Mouse (Mus musculus): ENCODE measurements around the gene Nr2c1. TPM values are rescaled to one million over a fixed set of nuclear protein-coding genes. Genes with fewer than 3 reads are reported as not detected.

Nr2c1 gene
- total and polyA plus RNA-seq, 2 experiments from 2014 or later = 3.9 to 4.9 TPM

DNA sequence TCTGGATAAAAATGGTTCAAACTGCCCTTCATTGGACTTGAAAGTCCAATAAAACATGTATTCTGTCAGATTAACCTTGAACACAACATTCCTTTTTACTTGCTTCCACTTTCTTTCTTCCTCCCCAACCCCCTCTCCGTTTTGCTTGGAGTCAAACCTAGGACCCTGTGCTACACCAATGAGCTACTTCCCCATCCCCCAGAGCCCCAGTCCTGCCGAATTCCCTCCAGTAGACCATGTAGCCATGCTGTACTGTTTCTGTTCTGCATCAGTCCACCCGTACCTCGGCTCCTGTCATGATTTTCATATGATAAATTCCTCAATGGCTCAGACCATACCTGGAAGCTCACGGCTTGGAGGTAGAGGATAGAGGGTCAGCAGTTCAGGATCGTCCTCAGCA is 83.2 kb downstream of the Nr2c1 start:
- no peaks in the 10 kb centered on the region for H3K36me3 ChIP-seq (ENCODE audit: insufficient read depth, low read length)
- H3K9ac ChIP-seq (replicated peaks; ENCODE audit: low read length, poor library complexity, severe bottlenecking) = no peak overlapping the region
- WGBS = 42% methylated on average over 6 of the region's 6 CpGs
- no peaks in the 10 kb centered on the region for H3K27me3 ChIP-seq (ENCODE audit: insufficient read depth, low read length)
- DNase-seq (ENCODE audit: low spot score) (no peak), ATAC-seq (ENCODE audit: low FRiP score) (peak; percentile 59; the same call in 1 of the 2 replicates)
- no peaks in the 10 kb centered on the region for H3K9me3 ChIP-seq (ENCODE audit: low read length)
- 0 out of 2 replicates have a peak, but pooled peaks cover 2% of the 10 kb centered on the region for H3K4me1 ChIP-seq (ENCODE audit: insufficient read depth, low read length)
- H3K4me2 ChIP-seq (ENCODE audit: low read depth, low read length, poor library complexity, severe bottlenecking) = peak overlapping the region; percentile 16
- H3K27ac ChIP-seq (ENCODE audit: low read depth, low read length) = peak overlapping the region; percentile 59
- H3K4me3 ChIP-seq (ENCODE audit: low read depth, low read length) = no peak overlapping the region
- TF ChIP-seq CTCF (IDR thresholded peaks at IDR 0.05) = no peak

DNA sequence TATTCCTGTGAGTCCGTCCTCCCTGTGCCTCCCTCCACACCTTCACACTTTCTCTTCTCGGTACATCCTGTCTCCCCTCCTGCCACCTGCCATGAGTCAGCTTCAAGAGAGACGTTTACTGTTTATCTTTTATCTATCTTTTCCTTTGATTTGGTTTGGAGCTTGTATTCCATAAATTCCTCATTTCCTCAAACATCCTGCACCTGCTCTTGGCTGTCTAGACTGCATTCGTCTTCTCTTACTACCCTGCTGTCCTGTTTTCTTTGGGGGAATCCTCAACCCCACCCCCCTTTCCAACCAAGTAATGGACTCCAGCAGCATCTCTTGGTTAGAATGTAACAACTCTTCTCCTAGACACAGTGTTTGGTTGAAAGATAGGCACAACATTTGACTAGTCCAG is 87.4 kb downstream of the Nr2c1 start:
- H3K9ac ChIP-seq (replicated peaks; ENCODE audit: low read length, poor library complexity, severe bottlenecking) = no peak overlapping the region
- H3K4me2 ChIP-seq (ENCODE audit: low read depth, low read length, poor library complexity, severe bottlenecking) = no peak overlapping the region
- ATAC-seq (ENCODE audit: low FRiP score) = no peak
- DNase-seq (ENCODE audit: low spot score) = no peak
- no peaks in the 10 kb centered on the region for H3K36me3 ChIP-seq (ENCODE audit: insufficient read depth, low read length)
- H3K9me3 ChIP-seq (ENCODE audit: low read length) = no peaks in the 10 kb centered on the region
- H3K27me3 ChIP-seq (ENCODE audit: insufficient read depth, low read length) = no peaks in the 10 kb centered on the region
- no peak for TF ChIP-seq CTCF (IDR thresholded peaks at IDR 0.05)
- 0 out of 2 replicates have a peak, but pooled peaks cover 2% of the 10 kb centered on the region for H3K4me1 ChIP-seq (ENCODE audit: insufficient read depth, low read length)
- H3K4me3 ChIP-seq (ENCODE audit: low read depth, low read length) = no peak overlapping the region
- 62% methylated on average over 4 of the region's 4 CpGs for WGBS
- H3K27ac ChIP-seq (ENCODE audit: low read depth, low read length) = no peak overlapping the region

DNA sequence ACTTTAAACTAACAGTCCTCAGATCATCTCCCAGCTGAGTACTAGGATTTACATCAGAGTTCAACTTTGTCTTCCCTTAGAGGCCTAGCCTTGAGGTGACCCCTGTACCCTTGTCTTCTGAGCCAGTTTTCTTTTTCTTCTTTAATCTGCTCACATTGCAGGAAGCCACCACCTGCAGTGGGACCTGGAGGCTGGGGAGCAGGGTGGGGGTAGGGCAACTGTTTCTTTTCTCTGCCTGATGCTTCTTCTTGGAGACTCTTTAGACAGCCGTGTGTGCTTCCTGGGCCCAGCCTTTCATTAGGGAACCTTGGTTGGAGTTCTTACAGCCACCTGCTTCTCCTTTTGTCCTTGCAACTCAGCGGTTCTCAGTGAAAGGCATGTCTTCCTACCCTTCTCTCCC is 93.5 kb downstream of the Nr2c1 start:
- Histone ChIP-seq H3K4me1 (ENCODE audit: insufficient read depth, low read length) (no peaks in the 10 kb centered on the region), H3K27ac (ENCODE audit: low read depth, low read length) (no peak overlapping the region), H3K4me2 (ENCODE audit: low read depth, low read length, poor library complexity, severe bottlenecking) (no peak overlapping the region), H3K9me3 (ENCODE audit: low read length) (no peaks in the 10 kb centered on the region), H3K36me3 (ENCODE audit: insufficient read depth, low read length) (no peaks in the 10 kb centered on the region), H3K9ac (replicated peaks; ENCODE audit: low read length, poor library complexity, severe bottlenecking) (no peak overlapping the region), H3K4me3 (ENCODE audit: low read depth, low read length) (no peak overlapping the region), H3K27me3 (ENCODE audit: insufficient read depth, low read length) (no peaks in the 10 kb centered on the region)
- WGBS = 63% methylated on average over 2 of the region's 2 CpGs
- DNase-seq (ENCODE audit: low spot score) (no peak), ATAC-seq (ENCODE audit: low FRiP score) (no peak)
- TF ChIP-seq CTCF (IDR thresholded peaks at IDR 0.05) = no peak

Other genes with a start within 250 kb of the Nr2c1 start
- gene Vezt, start 112.2 kb upstream of the Nr2c1 start, total RNA-seq (2014; rRNA removed) = 38.2 and 57.3 TPM in 2 replicates
- gene Vezt, start 112.2 kb upstream of the Nr2c1 start, polyA plus RNA-seq (2015; fragmentation: Nextera tagmentation; extraction: Ambion mirVana) = 38.6 and 39.3 TPM in 2 replicates
- gene Fgd6, start 112.0 kb upstream of the Nr2c1 start, total RNA-seq (2014; rRNA removed) = 3.1 and 3.5 TPM in 2 replicates
- 1.2 and 1.4 TPM in 2 replicates for gene Fgd6, start 112.0 kb upstream of the Nr2c1 start, polyA plus RNA-seq (2015; fragmentation: Nextera tagmentation; extraction: Ambion mirVana)
- 209 and 293 TPM in 2 replicates for gene Ndufa12, start 50.7 kb downstream of the Nr2c1 start, total RNA-seq (2014; rRNA removed)
- 493 and 532 TPM in 2 replicates for gene Ndufa12, start 50.7 kb downstream of the Nr2c1 start, polyA plus RNA-seq (2015; fragmentation: Nextera tagmentation; extraction: Ambion mirVana)
- gene Gm4792, start 150.7 kb downstream of the Nr2c1 start, total RNA-seq (2014; rRNA removed) = not detected in 2 replicates
- gene Gm4792, start 150.7 kb downstream of the Nr2c1 start, polyA plus RNA-seq (2015; fragmentation: Nextera tagmentation; extraction: Ambion mirVana) = 0.42 and 0.45 TPM in 2 replicates
- 9.9 and 12.8 TPM in 2 replicates for gene Tmcc3, start 163.9 kb downstream of the Nr2c1 start, total RNA-seq (2014; rRNA removed)
- gene Tmcc3, start 163.9 kb downstream of the Nr2c1 start, polyA plus RNA-seq (2015; fragmentation: Nextera tagmentation; extraction: Ambion mirVana) = 14.7 and 15.2 TPM in 2 replicates

Measured in midbrain, postnatal 0 days (tissue).